Comparison of ENCODE assay signal across 11 mouse cellular contexts in the genomic region with DNA sequence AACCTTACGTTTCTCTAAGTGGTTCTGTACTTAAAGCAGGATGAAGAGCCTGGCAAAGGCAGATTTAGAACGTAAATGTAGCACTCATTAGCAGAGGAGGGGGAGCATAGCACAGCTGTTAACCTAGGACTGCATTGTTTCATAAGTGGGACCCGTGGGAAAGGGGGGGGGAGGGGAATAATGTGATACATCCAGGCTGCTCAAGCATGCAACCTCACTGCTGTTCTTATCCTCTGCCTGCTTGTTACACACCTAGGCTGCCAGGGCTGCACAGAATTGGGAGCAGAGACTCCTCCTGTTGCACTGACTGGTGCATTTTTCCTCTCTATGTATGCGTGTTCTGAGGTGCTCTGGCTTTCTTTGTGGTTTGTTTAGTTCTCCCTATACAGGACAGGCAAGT.
DNase-seq lines count a peak whose midpoint lies in the region; ATAC-seq and TF ChIP-seq lines count a peak whose summit lies in the region.
"Had no signal": no experiment of that assay in that cellular context is flagged by ENCODE, and none has a peak within 500 bp of the region (broad histone marks: within the 10 kb centered on the region; RNA-seq: fewer than 3 reads in every experiment).

No protein-coding gene starts in this region.

- DNase-seq in right cerebral cortex, postnatal 14 days = peak; percentile 5
- no peak for DNase-seq in right cerebral cortex, adult 18-20 months
- DNase-seq in forebrain, postnatal 0 days = no peak
- no peak for DNase-seq in adrenal gland, postnatal 10 days
- no peak for DNase-seq in left cerebral cortex, postnatal 10 days (ENCODE audit: extremely low spot score in 1 of 2, low spot score in 2 of 2)
- DNase-seq: thymus, postnatal 36 days had no signal

- no peaks in the 10 kb centered on the region for H3K27me3 ChIP-seq in forebrain, postnatal 0 days (ENCODE audit: insufficient read depth, low read length)
- no peaks in the 10 kb centered on the region for H3K27me3 ChIP-seq in midbrain, embryonic 13.5 days
- H3K27me3 ChIP-seq in heart, embryonic 12.5 days (replicated peaks) = no peaks in the 10 kb centered on the region
- H3K27me3 ChIP-seq: stomach, embryonic 15.5 days had no signal

- H3K9me3 ChIP-seq in forebrain, postnatal 0 days (ENCODE audit: low read length) = no peaks in the 10 kb centered on the region
- H3K9me3 ChIP-seq in midbrain, embryonic 13.5 days = no peaks in the 10 kb centered on the region
- no peaks in the 10 kb centered on the region for H3K9me3 ChIP-seq in heart, embryonic 12.5 days (replicated peaks)
- H3K9me3 ChIP-seq: heart, embryonic 10.5 days; stomach, embryonic 15.5 days had no signal

- no peak overlapping the region for H3K4me3 ChIP-seq in forebrain, postnatal 0 days (ENCODE audit: low read depth, low read length)
- no peak overlapping the region for H3K4me3 ChIP-seq in midbrain, embryonic 13.5 days (replicated peaks)
- no peak overlapping the region for H3K4me3 ChIP-seq in heart, embryonic 12.5 days
- H3K4me3 ChIP-seq: heart, embryonic 10.5 days; stomach, embryonic 15.5 days had no signal

- no peak overlapping the region for H3K9ac ChIP-seq in forebrain, postnatal 0 days
- no peak overlapping the region for H3K9ac ChIP-seq in midbrain, embryonic 13.5 days (replicated peaks)
- no peak overlapping the region for H3K9ac ChIP-seq in heart, embryonic 12.5 days
- H3K9ac ChIP-seq: stomach, embryonic 15.5 days had no signal

- TF ChIP-seq CTCF in forebrain, postnatal 0 days (IDR thresholded peaks at IDR 0.05; ENCODE audit: low read depth) = no peak

- no peaks in the 10 kb centered on the region for H3K36me3 ChIP-seq in forebrain, postnatal 0 days (ENCODE audit: insufficient read depth)
- H3K36me3 ChIP-seq in midbrain, embryonic 13.5 days = no peaks in the 10 kb centered on the region
- H3K36me3 ChIP-seq in heart, embryonic 12.5 days = no peaks in the 10 kb centered on the region
- H3K36me3 ChIP-seq: heart, embryonic 10.5 days; stomach, embryonic 15.5 days had no signal

- no peaks in the 10 kb centered on the region for H3K4me1 ChIP-seq in forebrain, postnatal 0 days (ENCODE audit: insufficient read depth)
- peaks cover 6% of the 10 kb centered on the region; the same call in 1 of the 2 replicates for H3K4me1 ChIP-seq in midbrain, embryonic 13.5 days (replicated peaks)
- H3K4me1 ChIP-seq in heart, embryonic 12.5 days (replicated peaks) = no peaks in the 10 kb centered on the region; the same call in 1 of the 2 replicates
- H3K4me1 ChIP-seq: stomach, embryonic 15.5 days had no signal

- no peak overlapping the region for H3K4me2 ChIP-seq in forebrain, postnatal 0 days (ENCODE audit: low read depth)
- no peak overlapping the region for H3K4me2 ChIP-seq in midbrain, embryonic 13.5 days (replicated peaks)
- H3K4me2 ChIP-seq in heart, embryonic 12.5 days = no peak overlapping the region
- H3K4me2 ChIP-seq: stomach, embryonic 15.5 days had no signal

- 26% methylated on average over 4 of the region's 4 CpGs for WGBS in forebrain, postnatal 0 days
- WGBS in midbrain, embryonic 13.5 days = 35% methylated on average over 4 of the region's 4 CpGs
- 22% methylated on average over 4 of the region's 4 CpGs for WGBS in heart, embryonic 12.5 days

- intact Hi-C loops in left cerebral cortex, postnatal 10 days (cut with DNase I) = no loop called here

- peak; percentile 58 for ATAC-seq in forebrain, postnatal 0 days
- ATAC-seq in midbrain, embryonic 13.5 days = peak; percentile 91
- no peak for ATAC-seq in heart, embryonic 12.5 days (ENCODE audit: insufficient number of reproducible peaks, low FRiP score)

- H3K27ac ChIP-seq in forebrain, postnatal 0 days (ENCODE audit: low read depth, low read length) = no peak overlapping the region
- H3K27ac ChIP-seq in midbrain, embryonic 13.5 days = no peak overlapping the region
- H3K27ac ChIP-seq in heart, embryonic 12.5 days (ENCODE audit: poor library complexity, severe bottlenecking) = no peak overlapping the region
- H3K27ac ChIP-seq: heart, embryonic 10.5 days; macrophage; stomach, embryonic 15.5 days had no signal
